Mouse (Mus musculus) liver, adult 2 months (tissue): ENCODE measurements at regions not wholly inside any gene's neighbourhood (a gene's known extent, or its start where the extent isn't known, plus 50 kb on each side); places are given as distances from the start of the nearest gene placed in this dataset.

Source experiments
- DNase-seq: peaks from one replicate; pipeline ENCODE4 v3.0.0-alpha.2; 2011; ENCODE audit warnings: low read depth, low spot score; ENCODE audit errors: extremely low read depth
- H3K27ac ChIP-seq: fragments of 200-500 bp; replicated peaks from 2 replicates; pipeline ENCODE4 v1.5.1; 2012; ENCODE audit warnings: low read depth, mild to moderate bottlenecking, control low read depth, inconsistent platforms, low read length; ENCODE audit not compliant: insufficient read depth
- H3K27me3 ChIP-seq: fragments of 200-500 bp; 2 replicates; pipeline ENCODE4 v1.6.1; 2012; ENCODE audit warnings: mild to moderate bottlenecking, moderate library complexity, low read length, inconsistent platforms; ENCODE audit not compliant: control insufficient read depth, insufficient read depth
- H3K36me3 ChIP-seq: fragments of 200-500 bp; 2 replicates; pipeline ENCODE4 v1.6.1; 2012; ENCODE audit warnings: low read length, inconsistent platforms; ENCODE audit not compliant: control insufficient read depth, insufficient read depth
- H3K4me1 ChIP-seq: fragments of 200-500 bp; 2 replicates; pipeline ENCODE4 v1.6.1; 2011; ENCODE audit warnings: low read length; ENCODE audit not compliant: control insufficient read depth, insufficient read depth
- H3K4me3 ChIP-seq: fragments of 200-500 bp; 2 replicates; pipeline ENCODE4 v1.5.1; 2011; ENCODE audit warnings: low read depth, mild to moderate bottlenecking, control low read depth, low read length, moderate library complexity; ENCODE audit not compliant: insufficient read depth
- H3K79me2 ChIP-seq: fragments of 200-500 bp; 2 replicates; pipeline ENCODE4 v1.6.1; 2012; ENCODE audit warnings: inconsistent platforms, mild to moderate bottlenecking, low read length, moderate library complexity; ENCODE audit not compliant: control insufficient read depth, insufficient read depth
- H3K9ac ChIP-seq: fragments of 200-500 bp; 2 replicates; pipeline ENCODE4 v1.6.1; 2012; ENCODE audit warnings: low read depth, mild to moderate bottlenecking, control low read depth, inconsistent platforms, low read length
- CTCF ChIP-seq: fragments of 200-500 bp; IDR thresholded peaks from 2 replicates; pipeline ENCODE4 v1.5.1; 2011; ENCODE audit warnings: low read depth, low read length, control low read depth
- POLR2A ChIP-seq: fragments of 200-500 bp; IDR thresholded peaks from 2 replicates; pipeline ENCODE4 v1.6.1; 2011; ENCODE audit warnings: low read length, control low read depth; ENCODE audit not compliant: insufficient read depth; ENCODE audit errors: extremely low read depth
- WGBS: fragments of 180-500 bp; shearing (Covaris S2); methylation state at CpG from one replicate; pipeline ENCODE4 v1.1.7; 2018; 5-methylcytosine and 5-hydroxymethylcytosine counted together

- Histone ChIP-seq H3K4me3 (no peak overlapping the region), H3K79me2 (no peaks in the 10 kb centered on the region), H3K36me3 (no peaks in the 10 kb centered on the region), H3K9ac (no peak overlapping the region), H3K27ac (no peak overlapping the region), H3K4me1 (no peaks in the 10 kb centered on the region), H3K27me3 (no peaks in the 10 kb centered on the region)
- no peak for TF ChIP-seq CTCF
- TF ChIP-seq POLR2A, result no peak
- DNase-seq, result no peak
- WGBS, result 61% methylated on average over 8 of the region's 8 CpGs
Observed at GRCm38 (mm10) chr1:137806742-137807141, 368.8 kb downstream of the Ptprc start.

- no peaks in the 10 kb centered on the region for H3K27me3 ChIP-seq
- no peak for DNase-seq
- H3K4me1 ChIP-seq, result no peaks in the 10 kb centered on the region
- no peak overlapping the region for H3K4me3 ChIP-seq
- H3K36me3 ChIP-seq, result no peaks in the 10 kb centered on the region
- TF ChIP-seq POLR2A, result no peak
- TF ChIP-seq CTCF, result no peak
- no peak overlapping the region for H3K27ac ChIP-seq
- no peaks in the 10 kb centered on the region for H3K79me2 ChIP-seq
- WGBS, result 70% methylated on average over 8 of the region's 8 CpGs
- H3K9ac ChIP-seq, result no peak overlapping the region
Observed at GRCm38 (mm10) chr1:137806252-137806651, 369.3 kb downstream of the Ptprc start.

- Histone ChIP-seq H3K79me2 (no peaks in the 10 kb centered on the region), H3K4me1 (no peaks in the 10 kb centered on the region), H3K27ac (no peak overlapping the region), H3K4me3 (no peak overlapping the region), H3K27me3 (no peaks in the 10 kb centered on the region), H3K36me3 (no peaks in the 10 kb centered on the region), H3K9ac (no peak overlapping the region)
- 67% methylated on average over 4 of the region's 4 CpGs for WGBS
- no peak for TF ChIP-seq POLR2A
- TF ChIP-seq CTCF, result no peak
- no peak for DNase-seq
Observed at GRCm38 (mm10) chr1:137802119-137802518, 373.4 kb downstream of the Ptprc start.

- WGBS, result 63% methylated on average over 2 of the region's 2 CpGs
- Histone ChIP-seq H3K27ac (no peak overlapping the region), H3K27me3 (no peaks in the 10 kb centered on the region), H3K9ac (no peak overlapping the region), H3K79me2 (no peaks in the 10 kb centered on the region), H3K36me3 (no peaks in the 10 kb centered on the region), H3K4me1 (no peaks in the 10 kb centered on the region), H3K4me3 (no peak overlapping the region)
- TF ChIP-seq POLR2A (no peak), CTCF (no peak)
- DNase-seq, result no peak
Observed at GRCm38 (mm10) chr1:137800752-137801151, 374.8 kb downstream of the Ptprc start.

GRCm38 (mm10) chr1:137788789-137789188 lies 386.7 kb downstream of the Ptprc start:
- H3K36me3 ChIP-seq, result no peaks in the 10 kb centered on the region
- no peak for DNase-seq
- 71% methylated on average over 3 of the region's 3 CpGs for WGBS
- H3K79me2 ChIP-seq, result no peaks in the 10 kb centered on the region
- no peak overlapping the region for H3K9ac ChIP-seq
- no peaks in the 10 kb centered on the region for H3K4me1 ChIP-seq
- TF ChIP-seq POLR2A, result no peak
- no peak for TF ChIP-seq CTCF
- no peak overlapping the region for H3K27ac ChIP-seq
- no peak overlapping the region for H3K4me3 ChIP-seq
- H3K27me3 ChIP-seq, result no peaks in the 10 kb centered on the region

GRCm38 (mm10) chr1:137786653-137787052 lies 388.9 kb downstream of the Ptprc start:
- no peaks in the 10 kb centered on the region for H3K27me3 ChIP-seq
- no peak for DNase-seq
- TF ChIP-seq POLR2A (no peak), CTCF (no peak)
- no peak overlapping the region for H3K9ac ChIP-seq
- no peaks in the 10 kb centered on the region for H3K4me1 ChIP-seq
- H3K36me3 ChIP-seq, result no peaks in the 10 kb centered on the region
- no peak overlapping the region for H3K27ac ChIP-seq
- no peak overlapping the region for H3K4me3 ChIP-seq
- H3K79me2 ChIP-seq, result no peaks in the 10 kb centered on the region

GRCm38 (mm10) chr1:137774586-137774985 lies 400.9 kb downstream of the Ptprc start:
- H3K27ac ChIP-seq, result no peak overlapping the region
- no peak overlapping the region for H3K9ac ChIP-seq
- TF ChIP-seq CTCF (no peak), POLR2A (no peak)
- no peak for DNase-seq
- no peak overlapping the region for H3K4me3 ChIP-seq
- no peaks in the 10 kb centered on the region for H3K27me3 ChIP-seq
- H3K4me1 ChIP-seq, result no peaks in the 10 kb centered on the region
- H3K79me2 ChIP-seq, result no peaks in the 10 kb centered on the region
- H3K36me3 ChIP-seq, result no peaks in the 10 kb centered on the region
